Mouse (Mus musculus) embryonic facial prominence, embryonic 13.5 days (tissue): ENCODE data around the gene Phf21b. TPM values are rescaled to one million over a fixed set of nuclear protein-coding genes. Genes with fewer than 3 reads are reported as not detected.

Experiments
- ATAC-seq: fragments of 200-750 bp; cut with Nextera tagmentation; 2 replicates; pipeline ENCODE4 v1.8.0; 2017; ENCODE audit warnings: low read depth; ENCODE audit not compliant: insufficient number of reproducible peaks, insufficient read depth, low FRiP score, low TSS enrichment
- H3K27ac ChIP-seq: fragments of 300-500 bp; sonication (generic); 2 replicates; pipeline ENCODE4 v1.5.1; 2015; ENCODE audit warnings: moderate library complexity, mild to moderate bottlenecking, inconsistent platforms
- H3K27me3 ChIP-seq: fragments of 300-500 bp; sonication (generic); 2 replicates; pipeline ENCODE4 v1.6.1; 2015; ENCODE audit warnings: mild to moderate bottlenecking, inconsistent platforms
- H3K36me3 ChIP-seq: fragments of 300-500 bp; sonication (generic); 2 replicates; pipeline ENCODE4 v1.6.1; 2015; ENCODE audit warnings: mild to moderate bottlenecking, inconsistent platforms
- H3K4me1 ChIP-seq: fragments of 300-500 bp; sonication (generic); 2 replicates; pipeline ENCODE4 v1.6.1; 2015; ENCODE audit warnings: inconsistent platforms
- H3K4me2 ChIP-seq: fragments of 300-500 bp; sonication (generic); 2 replicates; pipeline ENCODE4 v1.6.1; 2015; ENCODE audit warnings: moderate library complexity, mild to moderate bottlenecking, inconsistent platforms
- H3K4me3 ChIP-seq: fragments of 300-500 bp; sonication (generic); 2 replicates; pipeline ENCODE4 v1.5.1; 2015; ENCODE audit warnings: mild to moderate bottlenecking, inconsistent platforms
- H3K9ac ChIP-seq: fragments of 300-500 bp; sonication (generic); 2 replicates; pipeline ENCODE4 v1.6.1; 2015; ENCODE audit warnings: mild to moderate bottlenecking, inconsistent platforms
- H3K9me3 ChIP-seq: fragments of 300-500 bp; sonication (generic); 2 replicates; pipeline ENCODE4 v1.6.1; 2016; ENCODE audit warnings: inconsistent platforms
- WGBS: fragments of 180-500 bp; shearing (Covaris S2); methylation state at CpG from one replicate; pipeline ENCODE4 v1.1.7; 2015; ENCODE audit warnings: mixed read lengths; 5-methylcytosine and 5-hydroxymethylcytosine counted together
- polyA plus RNA-seq: library from polyadenylated mRNA; unstranded; fragments of >200 nt; fragmentation: Nextera tagmentation; extraction: Ambion mirVana; gene quantifications from 2 replicates; pipeline ENCODE4 v1.2.1, GENCODE M21; 2015

The Phf21b gene
- polyA plus RNA-seq, 1 experiment from 2014 or later, result 0.93 TPM

DNA sequence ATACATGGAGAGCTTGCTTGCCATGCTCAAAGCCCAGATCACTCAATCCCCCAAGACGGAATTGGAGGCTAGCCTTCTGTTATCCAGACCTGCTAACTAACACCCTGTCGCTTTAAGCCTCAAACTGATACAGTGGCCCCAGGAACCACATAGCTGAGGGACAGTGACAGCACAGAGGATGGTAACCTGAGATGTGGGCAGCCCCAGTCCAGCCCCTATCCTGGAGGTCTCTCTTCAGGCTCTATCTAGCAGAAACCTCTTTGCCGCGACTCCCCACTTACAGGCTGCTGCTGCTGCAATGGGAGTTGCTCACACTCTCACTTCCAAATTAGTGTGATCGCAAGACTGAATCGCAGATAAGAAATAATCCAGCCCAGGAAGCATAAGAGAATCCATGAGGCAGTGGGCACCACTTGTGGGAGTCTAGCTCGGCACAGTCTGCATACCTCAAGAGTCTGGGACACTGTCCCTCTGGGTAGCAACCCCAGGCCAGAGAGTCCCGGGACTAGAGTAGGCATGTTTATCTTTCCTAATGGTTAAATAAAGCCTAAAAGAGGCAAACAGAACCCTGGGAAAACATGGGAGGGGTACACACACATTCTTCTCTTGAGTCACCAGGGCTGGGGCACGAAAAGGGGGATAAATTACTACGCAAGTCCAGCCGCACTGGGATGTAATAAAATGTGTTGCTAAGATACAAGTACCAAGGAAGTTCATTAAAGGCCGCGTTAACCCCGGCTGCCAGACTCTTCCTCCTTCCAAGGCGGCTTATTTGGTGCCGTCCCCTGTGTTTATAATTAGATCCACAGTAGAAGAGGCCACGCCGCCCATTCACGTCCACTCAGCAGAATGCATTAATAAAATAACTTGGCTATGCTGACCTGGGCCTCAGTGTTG is 13.7 kb downstream of the Phf21b start:
- Histone ChIP-seq H3K9me3 (no peaks in the 10 kb centered on the region), H3K27me3 (no peaks in the 10 kb centered on the region), H3K9ac (no peak overlapping the region), H3K4me2 (no peak overlapping the region; the same call in 1 of the 2 replicates), H3K27ac (0 out of 2 replicates have a peak overlapping the region, but pooled peaks have one; percentile 11), H3K36me3 (no peaks in the 10 kb centered on the region), H3K4me1 (peaks cover 24% of the 10 kb centered on the region), H3K4me3 (no peak overlapping the region)
- no peak for ATAC-seq
- WGBS, result 45% methylated on average over 19 of the region's 19 CpGs

DNA sequence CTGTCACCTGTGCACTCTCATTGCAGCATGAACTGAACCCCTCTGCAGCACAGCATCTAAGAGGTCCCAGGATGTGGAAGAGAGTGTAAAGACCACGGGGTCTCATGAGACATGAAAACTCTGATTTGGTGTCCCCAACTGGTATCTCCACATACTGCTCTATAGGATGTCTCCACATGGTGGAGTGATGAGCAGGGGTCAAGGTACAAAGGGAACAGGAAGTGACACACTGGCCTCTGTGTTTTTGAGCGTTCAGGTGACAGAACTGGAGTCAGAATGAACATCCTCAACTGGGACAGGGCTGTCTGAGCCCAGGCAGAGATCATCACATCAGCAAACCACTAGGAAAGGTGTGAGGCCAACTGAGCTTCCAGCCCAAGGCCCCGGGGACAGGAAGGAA is 15.3 kb downstream of the Phf21b start:
- H3K27ac ChIP-seq, result no peak overlapping the region
- H3K36me3 ChIP-seq, result no peaks in the 10 kb centered on the region
- H3K4me1 ChIP-seq, result peaks cover 24% of the 10 kb centered on the region
- H3K4me2 ChIP-seq, result no peak overlapping the region
- no peak overlapping the region for H3K9ac ChIP-seq
- H3K9me3 ChIP-seq, result no peaks in the 10 kb centered on the region
- H3K4me3 ChIP-seq, result no peak overlapping the region
- no peaks in the 10 kb centered on the region for H3K27me3 ChIP-seq
- 63% methylated on average over 3 of the region's 3 CpGs for WGBS
- no peak for ATAC-seq

DNA sequence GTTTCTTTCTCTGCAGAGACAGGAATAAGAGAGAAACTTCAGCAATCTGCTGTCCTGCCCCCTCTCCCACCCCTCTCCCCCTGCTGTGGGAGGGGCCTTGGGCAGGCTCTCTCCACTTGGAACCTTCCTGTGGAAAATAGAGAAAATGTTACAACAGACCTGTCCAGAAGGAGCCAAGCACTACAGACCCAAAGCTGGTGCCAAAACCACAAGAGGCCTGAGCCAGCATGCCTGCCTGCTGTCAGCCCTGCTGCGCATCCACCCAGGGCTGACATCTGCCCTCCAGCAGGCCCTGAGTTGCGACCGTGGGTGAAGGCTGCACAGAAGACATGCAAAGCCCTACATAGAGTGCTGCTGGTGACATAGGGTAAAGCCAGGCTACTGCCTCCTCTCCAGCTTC is 16.3 kb downstream of the Phf21b start:
- Histone ChIP-seq H3K27me3 (no peaks in the 10 kb centered on the region), H3K4me3 (no peak overlapping the region), H3K27ac (no peak overlapping the region), H3K4me1 (peaks cover 24% of the 10 kb centered on the region), H3K4me2 (no peak overlapping the region), H3K9ac (0 out of 2 replicates have a peak overlapping the region, but pooled peaks have one; percentile 27), H3K9me3 (no peaks in the 10 kb centered on the region), H3K36me3 (no peaks in the 10 kb centered on the region)
- WGBS, result 75% methylated on average over 3 of the region's 3 CpGs
- no peak for ATAC-seq

DNA sequence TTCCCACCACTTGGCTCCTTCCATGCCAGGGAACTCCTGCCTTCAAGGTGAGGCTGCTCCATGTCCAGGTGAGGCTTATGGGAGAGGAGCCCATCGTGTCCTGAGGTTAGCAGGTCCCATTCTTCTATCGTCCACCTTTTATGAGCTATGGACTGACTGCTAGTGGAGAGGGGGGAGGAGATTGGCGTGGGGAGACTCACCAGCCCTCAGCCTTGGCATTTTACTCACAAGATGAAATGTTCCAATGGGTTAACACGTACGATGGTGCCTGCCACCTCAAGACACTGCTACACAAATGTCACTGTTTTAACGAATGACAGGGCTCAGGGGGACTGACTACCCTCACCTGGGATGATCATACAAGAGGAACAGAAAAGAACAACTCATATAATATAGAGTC is 18.0 kb downstream of the Phf21b start:
- Histone ChIP-seq H3K4me3 (no peak overlapping the region), H3K9ac (no peak overlapping the region), H3K9me3 (no peaks in the 10 kb centered on the region), H3K27me3 (no peaks in the 10 kb centered on the region), H3K27ac (no peak overlapping the region), H3K4me1 (peaks cover 18% of the 10 kb centered on the region), H3K36me3 (no peaks in the 10 kb centered on the region), H3K4me2 (no peak overlapping the region)
- WGBS, result 86% methylated on average over 6 of the region's 6 CpGs
- no peak for ATAC-seq

DNA sequence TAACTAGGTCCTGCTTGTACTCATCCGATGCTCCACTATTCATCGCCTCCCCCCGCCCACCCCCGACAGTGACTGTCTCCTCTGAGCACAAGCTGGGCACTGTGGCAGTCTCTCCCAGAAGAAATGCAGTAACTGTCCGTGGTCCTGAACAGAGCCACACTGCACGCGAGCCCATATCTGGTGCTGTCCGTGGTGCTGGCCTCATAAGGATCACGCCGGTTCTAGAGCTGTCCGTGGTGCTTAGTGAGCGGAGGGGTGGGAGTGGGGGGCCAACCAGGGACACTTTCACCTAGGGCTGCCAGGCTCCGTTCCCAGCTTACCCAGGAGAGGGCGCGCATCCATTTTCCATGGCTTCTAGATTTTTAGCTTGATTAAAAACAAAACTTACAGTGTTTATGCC is 26.4 kb downstream of the Phf21b start:
- Histone ChIP-seq H3K27me3 (no peaks in the 10 kb centered on the region), H3K27ac (no peak overlapping the region), H3K4me1 (no peaks in the 10 kb centered on the region), H3K4me2 (no peak overlapping the region), H3K4me3 (no peak overlapping the region), H3K36me3 (no peaks in the 10 kb centered on the region), H3K9me3 (no peaks in the 10 kb centered on the region; the same call in 1 of the 2 replicates), H3K9ac (no peak overlapping the region)
- ATAC-seq, result peak; percentile 76; the same call in 1 of the 2 replicates
- WGBS, result 4% methylated on average over 15 of the region's 15 CpGs

DNA sequence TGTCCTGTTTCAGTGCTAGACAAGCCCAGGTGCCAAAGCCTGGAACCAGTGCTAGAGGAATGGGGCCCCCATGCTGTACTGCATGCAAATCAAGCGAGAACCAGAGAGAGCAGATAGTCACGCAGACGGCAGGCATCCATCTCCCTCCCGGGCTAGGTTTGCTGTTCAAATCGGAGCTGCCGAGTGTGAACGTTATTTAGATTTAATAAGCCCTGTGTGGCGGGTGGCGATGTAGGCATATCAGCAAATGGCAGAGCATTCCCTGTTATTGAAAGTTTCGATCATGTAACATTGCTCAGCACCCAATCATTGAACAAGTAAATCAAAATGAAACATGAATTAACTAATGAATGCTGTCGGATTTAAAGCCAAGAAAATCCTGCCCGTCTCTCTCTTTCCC is 27.2 kb downstream of the Phf21b start:
- H3K27me3 ChIP-seq, result no peaks in the 10 kb centered on the region
- no peak overlapping the region for H3K27ac ChIP-seq
- H3K4me2 ChIP-seq, result no peak overlapping the region
- no peaks in the 10 kb centered on the region for H3K4me1 ChIP-seq
- no peak overlapping the region for H3K9ac ChIP-seq
- no peaks in the 10 kb centered on the region for H3K36me3 ChIP-seq
- WGBS, result 90% methylated on average over 12 of the region's 12 CpGs
- no peaks in the 10 kb centered on the region; the same call in 1 of the 2 replicates for H3K9me3 ChIP-seq
- H3K4me3 ChIP-seq, result no peak overlapping the region
- ATAC-seq, result no peak

DNA sequence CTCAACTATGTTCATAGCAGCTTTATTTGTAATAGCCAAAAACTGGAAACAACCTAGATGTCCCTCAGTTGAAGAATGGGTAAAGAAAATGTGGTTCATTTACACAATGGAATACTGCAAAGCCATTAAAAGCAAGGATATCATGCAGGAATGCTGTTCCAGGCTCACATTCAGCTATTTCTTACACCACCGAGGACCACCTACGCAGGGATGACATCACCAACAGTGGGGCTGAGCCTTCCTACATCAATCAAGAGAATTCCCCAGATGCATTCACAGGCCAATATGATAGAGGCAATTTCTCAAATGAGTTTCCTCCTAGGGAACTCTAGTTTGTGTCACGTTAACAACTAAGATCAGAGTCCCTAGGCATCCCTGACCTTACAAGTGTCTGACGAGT is 32.8 kb downstream of the Phf21b start:
- Histone ChIP-seq H3K4me3 (no peak overlapping the region), H3K36me3 (no peaks in the 10 kb centered on the region), H3K27ac (no peak overlapping the region), H3K4me2 (no peak overlapping the region), H3K9ac (no peak overlapping the region), H3K4me1 (no peaks in the 10 kb centered on the region), H3K9me3 (no peaks in the 10 kb centered on the region; the same call in 1 of the 2 replicates), H3K27me3 (no peaks in the 10 kb centered on the region)
- no peak for ATAC-seq
- 89% methylated on average over 4 of the region's 4 CpGs for WGBS

DNA sequence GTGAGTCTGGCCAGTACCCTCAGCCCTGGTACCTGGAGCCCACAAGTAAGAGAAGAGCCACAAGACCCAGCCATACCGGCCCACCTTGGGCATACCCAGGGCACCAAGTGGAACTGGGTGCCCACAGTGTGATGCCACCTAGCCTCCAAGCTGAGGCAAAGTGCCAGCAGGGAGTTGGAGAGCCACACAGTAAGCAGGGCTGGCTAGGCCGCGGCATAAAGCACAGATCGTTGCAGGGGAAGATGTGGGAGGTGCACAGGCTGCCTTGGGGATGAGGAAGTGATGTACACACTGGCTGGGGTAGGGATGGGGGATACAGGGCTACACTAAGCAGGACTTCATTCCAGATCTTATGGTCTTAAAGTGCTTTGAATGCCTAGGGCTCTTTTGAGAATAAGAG is 35.0 kb downstream of the Phf21b start:
- no peak overlapping the region for H3K4me3 ChIP-seq
- H3K27ac ChIP-seq, result no peak overlapping the region
- 91% methylated on average over 4 of the region's 4 CpGs for WGBS
- no peaks in the 10 kb centered on the region; the same call in 1 of the 2 replicates for H3K9me3 ChIP-seq
- H3K4me2 ChIP-seq, result no peak overlapping the region
- no peak for ATAC-seq
- H3K36me3 ChIP-seq, result no peaks in the 10 kb centered on the region
- H3K4me1 ChIP-seq, result no peaks in the 10 kb centered on the region
- no peaks in the 10 kb centered on the region for H3K27me3 ChIP-seq
- H3K9ac ChIP-seq, result no peak overlapping the region

DNA sequence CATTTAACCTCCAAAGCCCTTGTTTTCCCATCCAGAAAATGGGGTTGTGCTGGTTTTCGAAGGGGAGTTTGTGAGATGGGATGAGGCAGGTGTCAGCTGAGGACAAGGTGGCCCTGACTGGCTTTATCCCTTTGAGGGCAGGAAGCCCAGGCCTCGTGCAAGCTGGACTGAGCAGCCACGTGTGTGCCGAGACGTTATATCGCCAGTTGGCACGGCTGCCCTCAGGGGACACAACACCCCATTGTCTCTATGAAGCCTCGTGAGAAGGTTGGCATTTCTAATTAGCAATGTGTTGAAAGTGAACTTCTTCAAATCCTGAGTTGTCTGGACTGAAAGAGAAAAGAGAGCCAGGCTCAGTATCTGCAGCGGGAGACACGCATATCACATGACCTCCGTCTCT is 37.6 kb downstream of the Phf21b start:
- no peaks in the 10 kb centered on the region for H3K27me3 ChIP-seq
- no peak overlapping the region for H3K4me3 ChIP-seq
- H3K9ac ChIP-seq, result no peak overlapping the region
- no peaks in the 10 kb centered on the region for H3K4me1 ChIP-seq
- no peaks in the 10 kb centered on the region for H3K36me3 ChIP-seq
- H3K9me3 ChIP-seq, result no peaks in the 10 kb centered on the region
- H3K27ac ChIP-seq, result no peak overlapping the region
- no peak overlapping the region for H3K4me2 ChIP-seq
- WGBS, result 80% methylated on average over 11 of the region's 11 CpGs
- no peak for ATAC-seq

DNA sequence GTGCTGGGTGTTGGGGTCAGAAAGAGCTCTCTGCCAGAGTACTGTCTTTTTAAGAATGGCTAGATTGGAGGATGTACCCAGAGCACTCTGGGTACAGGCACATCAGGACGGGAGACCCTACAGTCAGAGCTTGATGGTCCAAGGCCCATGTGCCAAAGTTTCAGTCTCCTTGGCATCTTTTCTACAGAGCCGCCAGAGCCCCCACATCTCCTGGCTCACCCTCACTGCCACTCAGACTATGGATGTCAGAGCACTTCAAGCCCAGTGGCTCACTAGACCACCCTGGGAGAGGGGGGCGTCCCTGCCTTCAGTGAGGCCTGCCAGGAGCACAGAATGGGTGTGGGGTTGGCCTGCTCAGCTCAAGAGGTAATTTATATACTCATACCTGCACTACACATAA is 38.3 kb downstream of the Phf21b start:
- Histone ChIP-seq H3K9me3 (no peaks in the 10 kb centered on the region), H3K4me1 (no peaks in the 10 kb centered on the region), H3K4me2 (no peak overlapping the region), H3K9ac (no peak overlapping the region), H3K27ac (no peak overlapping the region), H3K36me3 (no peaks in the 10 kb centered on the region), H3K27me3 (no peaks in the 10 kb centered on the region), H3K4me3 (no peak overlapping the region)
- 67% methylated on average over 3 of the region's 3 CpGs for WGBS
- ATAC-seq, result no peak

DNA sequence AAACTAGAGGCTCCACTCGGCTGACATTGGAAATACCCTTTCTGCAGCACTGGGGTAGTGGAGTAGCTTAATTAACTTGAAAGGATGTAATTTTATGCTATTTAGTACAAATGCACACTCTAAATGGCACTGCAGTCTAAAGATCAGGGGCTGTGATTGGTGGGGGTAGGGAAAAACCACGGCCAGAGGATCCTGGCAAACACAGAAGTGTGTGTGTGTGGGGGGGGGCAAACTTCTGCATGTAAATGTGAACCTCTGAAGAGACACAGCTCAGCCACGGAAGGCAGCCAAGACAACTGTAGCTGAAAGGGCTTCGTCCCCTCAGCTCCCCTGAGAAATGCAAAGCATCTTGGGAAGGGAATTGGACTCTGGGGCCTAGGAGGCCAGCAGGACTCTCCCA is 40.7 kb downstream of the Phf21b start:
- Histone ChIP-seq H3K9ac (no peak overlapping the region), H3K4me1 (no peaks in the 10 kb centered on the region), H3K36me3 (no peaks in the 10 kb centered on the region), H3K9me3 (no peaks in the 10 kb centered on the region), H3K4me3 (no peak overlapping the region), H3K27ac (no peak overlapping the region), H3K27me3 (no peaks in the 10 kb centered on the region), H3K4me2 (no peak overlapping the region)
- no peak for ATAC-seq
- WGBS, result 31% methylated on average over 4 of the region's 4 CpGs

DNA sequence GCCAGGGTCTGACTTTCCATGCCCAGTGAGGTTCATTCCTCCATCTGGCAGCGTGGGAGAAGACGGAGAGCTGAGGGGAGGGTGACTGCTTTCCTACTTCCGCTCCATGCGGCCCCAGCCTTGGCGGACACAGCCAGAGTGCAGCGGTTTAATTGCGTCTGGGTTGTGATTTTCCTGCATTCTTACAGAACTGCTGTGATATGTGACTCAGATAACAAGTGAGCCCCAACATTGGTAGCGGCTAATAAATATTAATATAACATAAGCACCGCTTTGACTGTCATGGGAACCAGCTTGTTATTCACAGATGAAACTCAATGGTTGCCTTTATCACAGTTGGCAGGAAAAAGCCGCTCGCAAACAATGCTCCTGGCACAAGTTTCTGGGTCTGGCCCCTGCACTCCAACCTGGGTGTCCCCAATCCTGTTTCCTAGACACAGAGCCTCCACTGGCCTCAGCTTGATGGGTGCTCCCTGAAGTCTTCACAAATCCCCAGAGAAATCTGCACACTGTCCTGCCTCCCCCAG is 43.0 kb downstream of the Phf21b start:
- ATAC-seq, result no peak
- H3K9me3 ChIP-seq, result no peaks in the 10 kb centered on the region
- no peak overlapping the region for H3K27ac ChIP-seq
- H3K4me1 ChIP-seq, result no peaks in the 10 kb centered on the region
- no peak overlapping the region for H3K4me2 ChIP-seq
- no peak overlapping the region for H3K9ac ChIP-seq
- no peak overlapping the region for H3K4me3 ChIP-seq
- no peaks in the 10 kb centered on the region for H3K36me3 ChIP-seq
- WGBS, result 81% methylated on average over 11 of the region's 11 CpGs
- H3K27me3 ChIP-seq, result no peaks in the 10 kb centered on the region
